Mouse (Mus musculus): ENCODE data around the gene Rps12. TPM values are rescaled to one million over a fixed set of nuclear protein-coding genes. Genes with fewer than 3 reads are reported as not detected.

The Rps12 gene
- polyA plus RNA-seq, 1 experiment: 737 TPM

- Histone ChIP-seq H3K27me3 (ENCODE audit: control insufficient read depth, insufficient read depth, low read length) (no peaks in the 10 kb centered on the region), H3K4me1 (ENCODE audit: control insufficient read depth, insufficient read depth, low read length) (no peaks in the 10 kb centered on the region; the same call in 1 of the 2 replicates), H3K27ac (ENCODE audit: control insufficient read depth, insufficient read depth, low read depth, low read length) (no peak overlapping the region), H3K36me3 (ENCODE audit: control insufficient read depth, insufficient read depth, low read length) (peaks cover 1% of the 10 kb centered on the region; the same call in 1 of the 2 replicates), H3K4me3 (ENCODE audit: control insufficient read depth, low read depth, low read length) (no peak overlapping the region)
- TF ChIP-seq POLR2A (IDR thresholded peaks at IDR 0.05; ENCODE audit: control insufficient read depth, low read depth, low read length) (no peak), CTCF (IDR thresholded peaks at IDR 0.05; ENCODE audit: control insufficient read depth, insufficient read depth, insufficient replicate concordance, low read depth, low read length) (no peak)
Observed at GRCm38 (mm10) chr10:23783493-23783884, 3.6 kb downstream of the Rps12 start.

GRCm38 (mm10) chr10:23782855-23783492 is 4.1 kb downstream of the Rps12 start:
- TF ChIP-seq POLR2A (IDR thresholded peaks at IDR 0.05; ENCODE audit: control insufficient read depth, low read depth, low read length): no peak
- no peak for TF ChIP-seq CTCF (IDR thresholded peaks at IDR 0.05; ENCODE audit: control insufficient read depth, insufficient read depth, insufficient replicate concordance, low read depth, low read length)
- Histone ChIP-seq H3K4me3 (ENCODE audit: control insufficient read depth, low read depth, low read length) (no peak overlapping the region), H3K27ac (ENCODE audit: control insufficient read depth, insufficient read depth, low read depth, low read length) (no peak overlapping the region), H3K36me3 (ENCODE audit: control insufficient read depth, insufficient read depth, low read length) (peaks cover 1% of the 10 kb centered on the region; the same call in 1 of the 2 replicates), H3K27me3 (ENCODE audit: control insufficient read depth, insufficient read depth, low read length) (no peaks in the 10 kb centered on the region), H3K4me1 (ENCODE audit: control insufficient read depth, insufficient read depth, low read length) (no peaks in the 10 kb centered on the region; the same call in 1 of the 2 replicates)

GRCm38 (mm10) chr10:23781760-23782735 is 5.0 kb downstream of the Rps12 start:
- H3K27ac ChIP-seq (ENCODE audit: control insufficient read depth, insufficient read depth, low read depth, low read length): no peak overlapping the region
- H3K36me3 ChIP-seq (ENCODE audit: control insufficient read depth, insufficient read depth, low read length): peaks cover 1% of the 10 kb centered on the region; the same call in 1 of the 2 replicates
- H3K4me3 ChIP-seq (ENCODE audit: control insufficient read depth, low read depth, low read length): no peak overlapping the region

GRCm38 (mm10) chr10:23780539-23781275 is 6.4 kb downstream of the Rps12 start:
- Histone ChIP-seq H3K27ac (ENCODE audit: control insufficient read depth, insufficient read depth, low read depth, low read length) (no peak overlapping the region), H3K4me3 (ENCODE audit: control insufficient read depth, low read depth, low read length) (no peak overlapping the region), H3K4me1 (ENCODE audit: control insufficient read depth, insufficient read depth, low read length) (no peaks in the 10 kb centered on the region), H3K27me3 (ENCODE audit: control insufficient read depth, insufficient read depth, low read length) (no peaks in the 10 kb centered on the region), H3K36me3 (ENCODE audit: control insufficient read depth, insufficient read depth, low read length) (peaks cover 1% of the 10 kb centered on the region; the same call in 1 of the 2 replicates)
- no peak for TF ChIP-seq CTCF (IDR thresholded peaks at IDR 0.05; ENCODE audit: control insufficient read depth, insufficient read depth, insufficient replicate concordance, low read depth, low read length)
- TF ChIP-seq POLR2A (IDR thresholded peaks at IDR 0.05; ENCODE audit: control insufficient read depth, low read depth, low read length): no peak

More at GRCm38 (mm10) chr10:23781760-23782735, 5.0 kb downstream of the Rps12 start:
- H3K27me3 ChIP-seq (ENCODE audit: control insufficient read depth, insufficient read depth, low read length): no peaks in the 10 kb centered on the region
- no peaks in the 10 kb centered on the region; the same call in 1 of the 2 replicates for H3K4me1 ChIP-seq (ENCODE audit: control insufficient read depth, insufficient read depth, low read length)
- no peak for TF ChIP-seq CTCF (IDR thresholded peaks at IDR 0.05; ENCODE audit: control insufficient read depth, insufficient read depth, insufficient replicate concordance, low read depth, low read length)

- Histone ChIP-seq H3K36me3 (ENCODE audit: control insufficient read depth, insufficient read depth, low read length) (no peaks in the 10 kb centered on the region), H3K4me1 (ENCODE audit: control insufficient read depth, insufficient read depth, low read length) (no peaks in the 10 kb centered on the region), H3K27ac (ENCODE audit: control insufficient read depth, insufficient read depth, low read depth, low read length) (no peak overlapping the region), H3K4me3 (ENCODE audit: control insufficient read depth, low read depth, low read length) (no peak overlapping the region), H3K27me3 (ENCODE audit: control insufficient read depth, insufficient read depth, low read length) (no peaks in the 10 kb centered on the region)
- TF ChIP-seq POLR2A (IDR thresholded peaks at IDR 0.05; ENCODE audit: control insufficient read depth, low read depth, low read length) (no peak), CTCF (IDR thresholded peaks at IDR 0.05; ENCODE audit: control insufficient read depth, insufficient read depth, insufficient replicate concordance, low read depth, low read length) (no peak)
Observed at GRCm38 (mm10) chr10:23777288-23777945, 9.7 kb downstream of the Rps12 start.

- Histone ChIP-seq H3K27ac (ENCODE audit: control insufficient read depth, insufficient read depth, low read depth, low read length) (no peak overlapping the region), H3K36me3 (ENCODE audit: control insufficient read depth, insufficient read depth, low read length) (no peaks in the 10 kb centered on the region), H3K4me3 (ENCODE audit: control insufficient read depth, low read depth, low read length) (no peak overlapping the region), H3K4me1 (ENCODE audit: control insufficient read depth, insufficient read depth, low read length) (no peaks in the 10 kb centered on the region), H3K27me3 (ENCODE audit: control insufficient read depth, insufficient read depth, low read length) (no peaks in the 10 kb centered on the region)
- TF ChIP-seq CTCF (IDR thresholded peaks at IDR 0.05; ENCODE audit: control insufficient read depth, insufficient read depth, insufficient replicate concordance, low read depth, low read length) (no peak), POLR2A (IDR thresholded peaks at IDR 0.05; ENCODE audit: control insufficient read depth, low read depth, low read length) (no peak)
Observed at GRCm38 (mm10) chr10:23754166-23754565, 32.9 kb downstream of the Rps12 start.

Other genes with a start within 250 kb of the Rps12 start
- 1.6 and 1.9 TPM in 2 replicates for gene Slc18b1, start 9.7 kb upstream of the Rps12 start, polyA plus RNA-seq (2012; rRNA removed)
- gene Vnn3, start 64.2 kb upstream of the Rps12 start, polyA plus RNA-seq (2012; rRNA removed): 0.30 and 0.38 TPM in 2 replicates
- 0.22 and 1.1 TPM in 2 replicates for gene Vnn1, start 107.4 kb upstream of the Rps12 start, polyA plus RNA-seq (2012; rRNA removed)
- gene Taar1, start 133.1 kb upstream of the Rps12 start, polyA plus RNA-seq (2012; rRNA removed): not detected in 2 replicates
- not detected in 2 replicates for gene Taar2, start 151.3 kb upstream of the Rps12 start, polyA plus RNA-seq (2012; rRNA removed)
- gene Taar3, start 162.3 kb upstream of the Rps12 start, polyA plus RNA-seq (2012; rRNA removed): not detected in 2 replicates
- not detected in 2 replicates for gene Taar4, start 173.2 kb upstream of the Rps12 start, polyA plus RNA-seq (2012; rRNA removed)
- gene Taar5, start 183.4 kb upstream of the Rps12 start, polyA plus RNA-seq (2012; rRNA removed): not detected in 2 replicates
- gene Taar6, start 198.4 kb upstream of the Rps12 start, polyA plus RNA-seq (2012; rRNA removed): not detected in 2 replicates
- not detected in 2 replicates for gene Taar7a, start 206.2 kb upstream of the Rps12 start, polyA plus RNA-seq (2012; rRNA removed)
- gene Taar7b, start 212.7 kb upstream of the Rps12 start, polyA plus RNA-seq (2012; rRNA removed): not detected in 2 replicates
- not detected in 2 replicates for gene Taar7d, start 239.9 kb upstream of the Rps12 start, polyA plus RNA-seq (2012; rRNA removed)

All from testis, adult 2 months (tissue).